Mouse (Mus musculus): Measurements from ENCODE around the gene Gm21149.
"Not testable (repeated sequence)": the region's sequence is repeated elsewhere in the genome, so short reads cannot be mapped to it uniquely, and the experiment has no call there.

Gene Gm21149

GRCm38 (mm10) chr5:15476423-15476822 is at the start of gene Gm21149:
TSS of gene Gm21149 (minus strand) at chr5:15476523.
- not testable (repeated sequence) for DNase-seq (ENCODE audit: low spot score)

DNA sequence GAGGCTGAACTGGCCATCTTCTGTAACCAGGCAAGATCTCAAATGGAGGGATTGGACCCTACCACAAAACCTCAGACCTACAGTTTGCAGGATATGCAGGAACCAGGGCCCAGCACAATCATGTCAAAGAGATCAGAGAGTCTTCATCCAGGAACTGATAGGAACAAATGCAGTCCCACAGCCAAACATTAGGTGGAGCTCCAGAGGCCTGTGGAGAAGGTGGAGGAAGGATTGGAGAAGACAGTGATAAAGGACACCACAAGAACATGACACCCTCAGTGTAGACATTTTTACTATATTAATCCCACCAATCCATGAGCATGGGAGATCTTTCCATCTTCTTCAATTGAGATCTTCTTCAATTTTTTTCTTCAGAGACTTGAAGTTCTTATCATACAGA is 46.1 kb upstream of the Gm21149 start:
- DNase-seq (ENCODE audit: low spot score): not testable (repeated sequence)

DNA sequence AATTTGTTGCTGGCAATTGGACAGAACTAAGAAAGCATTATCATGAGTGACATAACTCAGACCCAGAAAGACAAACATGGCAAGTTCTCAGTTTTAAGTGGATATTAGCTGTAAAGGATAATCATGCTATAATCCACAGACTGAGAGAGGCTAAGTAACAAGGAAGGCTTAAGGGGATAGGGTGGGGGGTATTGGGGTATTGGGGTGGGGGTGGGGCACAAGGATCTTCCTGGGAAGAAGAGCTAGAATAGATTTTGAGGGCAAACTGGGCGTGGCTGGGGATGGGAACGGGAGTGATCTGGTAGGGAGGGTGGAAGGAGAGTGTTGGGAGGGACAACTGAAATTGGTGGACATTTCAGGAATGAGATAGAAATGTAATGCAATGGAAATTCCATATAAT is 45.7 kb upstream of the Gm21149 start:
- not testable (repeated sequence) for DNase-seq (ENCODE audit: low spot score)

DNA sequence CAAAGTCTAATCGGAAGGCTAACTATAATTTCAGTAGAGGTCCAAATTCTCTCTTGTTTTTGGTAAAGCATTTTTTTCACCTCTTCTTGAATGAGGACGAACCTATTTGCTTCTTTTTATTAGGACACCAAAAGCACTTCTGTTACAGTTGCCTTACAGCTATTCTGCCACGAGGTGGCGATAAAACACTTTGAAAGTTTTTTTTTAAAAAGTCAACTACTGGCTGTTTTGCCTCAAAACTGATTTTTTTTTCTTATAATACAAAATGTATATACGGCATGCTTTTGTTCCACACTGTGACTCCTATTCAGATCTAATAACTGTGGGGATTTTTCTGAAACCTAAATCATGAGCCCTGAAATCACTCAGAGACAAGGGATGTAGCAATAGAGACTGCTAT is 44.1 kb upstream of the Gm21149 start:
- DNase-seq (ENCODE audit: low spot score): not testable (repeated sequence)

- not testable (repeated sequence) for DNase-seq (ENCODE audit: low spot score)
These were observed 40.8 kb upstream of the Gm21149 start for GRCm38 (mm10) chr5:15517150-15517549.

DNA sequence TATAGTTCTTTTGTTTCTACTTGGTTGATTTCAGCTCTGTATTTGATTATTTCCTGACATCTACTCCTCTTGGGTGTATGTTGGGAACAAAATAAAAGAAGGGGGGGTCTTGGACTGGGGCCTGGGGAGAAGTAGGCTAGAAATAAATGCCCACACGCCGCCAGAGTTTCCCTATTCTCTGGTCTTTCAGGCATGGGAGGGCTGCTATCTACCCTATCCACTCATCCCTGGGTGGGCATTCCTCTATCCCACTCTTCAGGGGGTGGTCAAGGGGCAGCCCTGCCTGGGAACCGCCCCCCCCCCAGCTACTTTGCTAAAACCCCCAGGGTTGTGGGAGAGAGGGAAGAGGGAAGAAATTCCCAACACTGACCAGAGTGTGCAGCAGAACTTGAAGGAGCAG is 35.9 kb upstream of the Gm21149 start:
- DNase-seq (ENCODE audit: low spot score): not testable (repeated sequence)

- DNase-seq (ENCODE audit: low spot score): not testable (repeated sequence)
These were observed 33.6 kb upstream of the Gm21149 start for GRCm38 (mm10) chr5:15509911-15510310.

- DNase-seq (ENCODE audit: low spot score): not testable (repeated sequence)
These were observed 32.4 kb upstream of the Gm21149 start for GRCm38 (mm10) chr5:15508460-15509451.

DNA sequence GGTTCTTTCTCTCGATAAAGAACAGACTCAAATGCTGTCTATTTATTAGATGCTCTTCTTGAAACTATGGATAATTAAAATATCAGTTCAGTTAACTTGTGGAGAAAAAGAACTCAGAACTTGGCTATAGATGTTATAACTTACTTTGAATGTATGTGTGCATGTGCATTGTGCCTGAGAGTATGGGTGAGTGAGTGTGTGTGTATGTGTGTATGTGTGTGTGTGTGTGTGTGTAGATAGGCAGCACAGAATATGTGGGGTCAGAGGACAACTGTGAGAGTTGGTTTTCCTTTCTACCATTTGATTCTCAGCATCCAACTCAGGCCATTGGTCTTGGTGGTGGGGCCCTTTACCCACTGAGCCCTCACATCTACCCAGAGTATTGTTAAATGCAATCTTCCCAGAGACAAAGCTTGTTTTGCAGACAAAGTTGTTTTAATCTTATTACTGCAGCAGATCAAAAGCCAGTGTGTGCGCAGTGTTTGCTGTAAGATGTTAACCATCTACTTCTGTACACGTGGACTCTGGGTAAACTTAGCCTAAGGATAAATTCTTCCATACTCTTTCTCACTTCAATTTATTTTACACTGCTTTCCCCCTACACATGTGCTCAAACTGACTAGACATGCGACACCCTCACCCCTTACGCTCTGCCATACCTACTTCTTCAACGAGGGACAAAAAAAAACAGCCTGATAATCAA is 31.6 kb upstream of the Gm21149 start:
- not testable (repeated sequence) for DNase-seq (ENCODE audit: low spot score)

DNA sequence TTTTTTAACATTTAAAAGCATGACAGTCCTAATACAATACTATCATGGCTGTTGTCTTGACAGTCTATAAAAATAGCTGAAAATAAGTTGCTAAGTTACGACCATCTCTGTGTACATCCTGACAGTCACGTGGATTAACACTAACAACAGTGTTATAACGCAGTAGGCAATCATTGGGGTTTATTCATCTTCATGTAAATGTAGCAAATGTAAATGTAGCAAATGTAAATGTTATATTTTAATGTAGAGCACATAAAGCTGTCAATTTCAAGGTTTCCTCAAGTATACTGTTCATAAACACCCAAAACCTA is 30.9 kb upstream of the Gm21149 start:
- DNase-seq (ENCODE audit: low spot score): no peak

GRCm38 (mm10) chr5:15506575-15507308 is 30.4 kb upstream of the Gm21149 start:
- no peak for DNase-seq (ENCODE audit: low spot score)

GRCm38 (mm10) chr5:15498774-15499400 is 22.6 kb upstream of the Gm21149 start:
- DNase-seq (ENCODE audit: low spot score): not testable (repeated sequence)

DNA sequence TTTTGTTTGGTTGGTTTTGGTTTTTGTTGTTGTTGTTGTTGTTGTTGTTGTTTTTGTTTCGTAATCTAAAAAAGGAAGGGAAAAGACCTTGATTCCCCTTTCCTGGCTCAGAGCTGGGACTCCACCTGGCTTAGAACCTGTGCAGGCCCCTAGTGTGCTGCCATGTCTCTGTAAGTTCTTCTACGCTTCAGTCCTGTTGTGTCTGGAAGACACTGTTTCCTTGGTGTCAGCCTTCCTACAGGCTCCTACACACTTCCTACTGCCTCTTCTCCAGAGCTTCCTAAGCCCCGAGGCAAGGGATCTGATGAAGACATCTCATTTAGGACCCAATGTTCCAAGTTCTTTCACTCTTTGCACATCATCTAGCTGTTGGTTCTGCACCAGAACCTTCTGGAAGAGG is 22.0 kb upstream of the Gm21149 start:
- not testable (repeated sequence) for DNase-seq (ENCODE audit: low spot score)

- DNase-seq (ENCODE audit: low spot score): not testable (repeated sequence)
These were observed 14.6 kb upstream of the Gm21149 start for GRCm38 (mm10) chr5:15490934-15491333.

GRCm38 (mm10) chr5:15488743-15489142 is 12.4 kb upstream of the Gm21149 start:
- no peak for DNase-seq (ENCODE audit: low spot score)

DNA sequence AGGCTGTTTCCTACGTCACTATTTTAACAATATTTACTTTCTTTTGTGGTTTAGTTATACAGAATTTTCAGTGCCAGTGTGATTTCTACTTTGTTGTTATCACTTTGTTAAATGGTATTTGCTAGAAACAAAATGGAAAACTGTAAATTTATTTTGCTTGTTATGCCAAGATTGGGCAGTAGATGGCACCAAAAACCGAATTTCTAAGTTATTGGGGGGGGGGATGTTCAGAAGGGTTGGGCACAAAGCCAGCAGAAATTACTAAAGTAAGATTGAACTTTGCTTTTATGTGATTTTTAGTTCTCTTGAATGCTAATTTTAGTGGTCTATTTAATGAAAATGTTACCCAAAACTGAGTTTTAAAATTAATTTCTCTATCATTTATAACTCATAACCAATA is 8.3 kb upstream of the Gm21149 start:
- not testable (repeated sequence) for DNase-seq (ENCODE audit: low spot score)

GRCm38 (mm10) chr5:15483576-15483975 is 7.3 kb upstream of the Gm21149 start:
- not testable (repeated sequence) for DNase-seq (ENCODE audit: low spot score)

DNA sequence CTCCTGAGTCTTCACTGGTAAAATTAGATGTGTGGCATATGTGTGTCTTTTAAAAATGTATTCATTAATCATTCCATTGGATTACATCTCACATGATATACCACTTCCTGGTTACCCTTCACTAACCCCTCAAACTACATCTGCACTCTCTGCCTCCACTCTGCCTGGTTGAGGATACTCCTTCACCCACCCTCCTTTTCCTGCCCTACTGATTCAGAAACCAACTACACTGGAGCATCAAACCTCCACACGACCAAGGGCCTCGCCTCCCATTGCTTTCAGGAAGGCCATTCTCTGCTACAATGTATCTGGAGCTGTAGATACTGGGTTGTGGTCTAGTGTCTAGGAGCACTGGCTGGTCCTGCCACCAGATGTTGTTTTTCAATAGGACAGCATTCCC is 6.5 kb upstream of the Gm21149 start:
- DNase-seq (ENCODE audit: low spot score): not testable (repeated sequence)

DNA sequence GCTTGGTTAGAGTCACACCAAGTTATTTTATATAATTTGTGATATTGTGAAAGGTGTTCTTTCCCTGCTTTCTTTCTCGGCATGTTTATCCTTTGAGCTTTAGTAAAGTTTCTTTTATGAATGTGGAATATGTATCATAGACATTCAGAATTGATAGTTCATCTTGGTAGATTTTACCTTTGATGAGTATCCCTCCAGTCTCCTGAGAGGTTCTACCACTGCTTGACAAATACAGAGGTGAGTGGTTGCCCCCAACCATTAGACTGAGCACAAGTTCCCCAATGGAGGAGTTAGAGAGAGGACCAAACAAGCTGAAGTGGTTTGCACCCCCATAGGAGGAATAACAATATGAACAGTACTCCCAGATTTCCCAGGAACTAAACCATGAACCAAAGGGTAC is 6.2 kb downstream of the Gm21149 start:
- DNase-seq (ENCODE audit: low spot score): not testable (repeated sequence)

DNA sequence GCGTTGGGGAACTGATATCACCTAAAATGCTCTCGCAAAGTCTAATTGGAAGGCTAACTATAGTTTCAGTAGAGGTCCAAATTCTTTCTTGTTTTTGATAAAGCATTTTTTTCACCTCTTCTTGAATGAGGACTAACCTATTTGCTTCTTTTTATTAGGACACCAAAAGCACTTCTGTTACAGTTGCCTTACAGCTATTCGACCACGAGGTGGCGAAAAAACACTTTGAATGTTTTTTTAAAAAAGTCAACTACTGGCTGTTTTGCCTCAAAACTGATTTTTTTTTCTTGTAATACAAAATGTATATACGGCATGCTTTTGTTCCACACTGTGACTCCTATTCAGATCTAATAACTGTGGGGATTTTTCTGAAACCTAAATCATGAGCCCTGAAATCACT is 8.6 kb downstream of the Gm21149 start:
- DNase-seq (ENCODE audit: low spot score): not testable (repeated sequence)

GRCm38 (mm10) chr5:15466218-15466617 is 10.1 kb downstream of the Gm21149 start:
- DNase-seq (ENCODE audit: low spot score): not testable (repeated sequence)

DNA sequence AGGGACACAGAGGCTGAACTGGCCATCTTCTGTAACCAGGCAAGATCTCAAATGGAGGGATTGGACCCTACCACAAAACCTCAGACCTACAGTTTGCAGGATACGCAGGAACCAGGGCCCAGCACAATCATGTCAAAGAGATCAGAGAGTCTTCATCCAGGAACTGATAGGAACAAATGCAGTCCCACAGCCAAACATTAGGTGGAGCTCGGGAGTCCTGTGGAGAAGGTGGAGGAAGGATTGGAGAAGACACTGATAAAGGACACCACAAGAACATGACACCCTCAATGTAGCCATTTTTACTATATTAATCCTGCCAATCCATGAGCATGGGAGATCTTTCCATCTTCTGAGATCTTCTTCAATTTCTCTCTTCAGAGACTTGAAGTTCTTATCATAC is 12.8 kb downstream of the Gm21149 start:
- DNase-seq (ENCODE audit: low spot score): not testable (repeated sequence)
